Mouse (Mus musculus) bone marrow macrophage, adult 2 months (primary cell): ENCODE results near the gene Prss50.
"Not testable (repeated sequence)": the region's sequence is repeated elsewhere in the genome, so short reads cannot be mapped to it uniquely, and the experiment has no call there.

Experiments used
- CTCF ChIP-seq: IDR thresholded peaks from 2 replicates; pipeline ENCODE4 v1.5.1; 2012; ENCODE audit warnings: low read depth, mild to moderate bottlenecking, low read length, moderate library complexity
- POLR2A ChIP-seq: IDR thresholded peaks from 2 replicates; pipeline ENCODE4 v1.6.1; 2012; ENCODE audit warnings: mild to moderate bottlenecking, low read depth, low read length, borderline replicate concordance

DNA sequence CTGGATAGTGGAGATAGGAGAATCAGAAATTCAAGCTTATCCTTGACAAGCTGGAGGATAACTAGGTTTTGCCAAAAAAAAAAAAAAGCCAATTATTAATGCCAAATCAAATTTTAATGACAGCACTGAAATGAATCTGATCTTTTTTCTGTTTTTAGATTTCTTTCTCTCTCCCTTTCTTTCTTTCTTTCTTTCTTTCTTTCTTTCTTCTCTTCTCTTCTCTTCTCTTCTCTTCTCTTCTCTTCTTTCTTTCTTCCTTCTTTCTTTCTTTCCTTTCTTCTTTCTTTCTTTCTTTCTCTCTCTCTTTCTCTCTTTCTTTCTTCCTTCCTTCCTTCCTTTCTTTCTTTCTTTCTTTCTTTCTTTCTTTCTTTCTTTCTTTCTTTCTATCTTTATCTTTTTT is 37.2 kb upstream of the Prss50 start:
- TF ChIP-seq CTCF, POLR2A: not testable (repeated sequence)
